Mouse (Mus musculus) A20 (cell line): Measurements from ENCODE around the gene Tmem92.
A peak's percentile ranks its signal among the peaks of the same experiment; 100 is the strongest.
"Not testable (repeated sequence)": the region's sequence is repeated elsewhere in the genome, so short reads cannot be mapped to it uniquely, and the experiment has no call there.

Experiments used
- DNase-seq: peaks from one replicate; pipeline ENCODE4 v3.0.0-alpha.2; 2011; ENCODE audit warnings: low read depth, low spot score

Gene Tmem92

GRCm38 (mm10) chr11:94782603-94783002 lies at the start of gene Tmem92:
Tmem92 (minus strand) TSS chr11:94782703.
- no peak for DNase-seq

- DNase-seq, result no peak
Measured at GRCm38 (mm10) chr11:94828966-94829365, 46.5 kb upstream of the Tmem92 start.

- DNase-seq, result peak; percentile 28
Measured at GRCm38 (mm10) chr11:94819427-94819826, 36.9 kb upstream of the Tmem92 start.

DNA sequence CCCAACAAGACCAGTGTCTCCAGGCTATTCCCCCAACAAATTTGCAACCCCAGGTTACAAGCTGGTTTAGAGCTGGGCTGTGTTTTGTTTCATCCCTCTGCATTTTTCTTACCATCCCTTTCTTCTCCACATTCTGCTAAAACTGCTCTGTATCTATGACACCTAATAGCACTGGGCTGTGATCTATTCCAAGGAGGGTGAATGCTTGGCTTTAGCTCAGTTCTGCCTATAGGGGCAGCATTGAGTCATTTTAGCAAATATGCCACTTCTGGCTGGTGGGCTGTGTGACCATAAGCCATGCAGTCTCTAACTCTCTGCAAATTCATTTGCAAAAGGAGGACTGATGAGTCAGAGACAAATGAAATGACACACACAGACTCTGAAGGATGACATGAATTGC lies 36.4 kb upstream of the Tmem92 start:
- DNase-seq, result peak; percentile 15

GRCm38 (mm10) chr11:94811537-94811936 lies 29.0 kb upstream of the Tmem92 start:
- DNase-seq, result not testable (repeated sequence)

DNA sequence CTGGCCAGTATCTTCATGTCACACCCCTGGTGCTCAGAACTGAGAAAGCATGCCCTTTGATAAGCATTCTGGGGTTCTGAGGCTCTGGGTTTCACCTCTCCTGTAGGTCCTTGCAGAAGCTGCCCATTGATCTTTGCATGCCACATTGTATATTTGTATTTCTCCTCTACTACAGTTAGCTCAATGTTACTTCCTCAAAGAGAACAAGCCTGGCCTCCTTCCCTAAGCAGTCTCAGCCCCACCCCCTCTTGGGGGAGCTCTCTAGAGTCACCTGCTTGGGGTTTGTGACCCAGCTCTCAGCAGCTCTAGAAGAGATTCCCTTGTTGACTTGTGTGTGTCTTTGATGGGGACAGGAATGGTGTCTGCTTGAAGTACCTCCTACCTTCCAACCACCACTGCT lies 9.2 kb upstream of the Tmem92 start:
- peak; percentile 43 for DNase-seq

- DNase-seq, result peak; percentile 73
Measured at GRCm38 (mm10) chr11:94785247-94785646, 2.7 kb upstream of the Tmem92 start.

- no peak for DNase-seq
Measured at GRCm38 (mm10) chr11:94774887-94775497, 7.5 kb downstream of the Tmem92 start.

GRCm38 (mm10) chr11:94773851-94774250 lies 8.7 kb downstream of the Tmem92 start:
- peak; percentile 56 for DNase-seq

DNA sequence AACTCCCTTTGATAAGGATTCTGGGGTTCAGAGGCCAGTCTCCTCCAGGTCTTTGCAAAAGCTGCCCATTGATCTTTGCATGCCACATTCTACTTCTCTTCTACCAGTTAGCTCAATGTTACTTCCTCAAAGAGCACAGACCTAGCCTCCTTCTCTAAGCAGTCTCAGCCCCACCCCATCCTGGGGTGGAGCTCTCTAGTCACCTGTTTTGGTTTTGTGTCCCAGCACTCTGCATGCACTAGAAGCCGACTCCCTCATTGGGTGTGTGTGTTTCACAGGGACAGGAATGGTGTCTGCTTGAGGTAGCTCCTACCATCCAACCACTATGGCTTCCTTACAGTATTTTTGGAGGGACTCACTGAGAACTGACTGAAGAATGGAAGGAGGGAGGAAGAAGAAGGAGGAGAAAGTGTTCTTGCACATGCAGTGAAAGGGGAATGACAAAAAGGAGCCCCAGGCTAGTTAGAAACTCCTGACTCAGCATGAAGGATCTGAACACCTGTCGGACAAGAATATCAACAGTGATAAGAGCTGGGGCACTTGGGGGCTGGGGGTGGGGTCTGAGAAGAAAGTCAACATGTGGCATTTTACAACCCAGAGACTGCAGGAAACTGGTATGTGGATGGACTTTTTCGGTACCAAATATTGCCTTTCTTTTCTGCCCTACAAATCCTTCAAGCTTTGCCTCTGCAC lies 10.0 kb downstream of the Tmem92 start:
- DNase-seq, result peak; percentile 48

DNA sequence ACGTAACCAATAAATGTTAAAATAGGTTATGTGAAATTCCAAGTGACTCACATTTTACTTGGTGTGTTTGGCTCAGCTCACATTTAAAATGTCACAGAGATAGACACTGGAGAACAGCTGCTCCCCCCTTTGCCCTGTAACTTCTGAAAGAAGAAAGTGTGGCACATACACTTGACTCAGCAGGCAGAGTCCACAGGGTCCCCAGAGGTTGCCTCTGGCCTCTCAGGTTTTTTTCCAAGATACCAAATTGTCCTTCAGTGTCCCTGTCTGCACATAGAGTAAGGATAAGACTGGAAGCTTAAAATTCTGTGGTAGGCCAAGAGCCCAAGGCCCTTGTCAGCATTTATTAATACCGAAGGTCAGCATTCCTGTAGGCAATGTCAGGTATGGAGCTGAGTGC lies 15.3 kb downstream of the Tmem92 start:
- no peak for DNase-seq

DNA sequence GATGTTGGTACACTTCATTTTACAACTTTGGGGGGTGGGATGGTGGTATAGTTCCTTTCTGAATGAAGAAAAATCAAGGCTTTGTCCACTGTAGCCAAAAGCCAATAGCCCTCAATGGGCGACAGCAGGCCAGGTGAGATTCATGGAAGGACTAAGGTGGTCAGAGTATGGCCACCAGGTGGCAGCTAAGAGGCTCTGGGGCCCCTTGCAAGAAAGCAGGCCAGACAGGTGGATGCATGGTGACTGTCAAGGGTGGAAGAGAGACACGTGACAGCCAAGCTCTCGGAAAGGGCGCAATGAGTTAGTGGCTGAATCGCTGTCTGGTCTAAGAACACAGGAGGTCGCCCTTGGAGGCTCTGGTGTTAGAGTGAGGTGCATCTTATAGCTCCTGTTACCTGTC lies 19.7 kb downstream of the Tmem92 start:
- peak; percentile 35 for DNase-seq

- DNase-seq, result no peak
Measured at GRCm38 (mm10) chr11:94762281-94762680, 20.2 kb downstream of the Tmem92 start.

- no peak for DNase-seq
Measured at GRCm38 (mm10) chr11:94760799-94761198, 21.7 kb downstream of the Tmem92 start.

GRCm38 (mm10) chr11:94760364-94760763 lies 22.1 kb downstream of the Tmem92 start:
- no peak for DNase-seq

GRCm38 (mm10) chr11:94759916-94760315 lies 22.6 kb downstream of the Tmem92 start:
- no peak for DNase-seq

- peak; percentile 39 for DNase-seq
Measured at GRCm38 (mm10) chr11:94752946-94753713, 29.4 kb downstream of the Tmem92 start.

GRCm38 (mm10) chr11:94741732-94742272 lies 40.7 kb downstream of the Tmem92 start, which contains the start of gene Cdc34b:
Cdc34b (plus strand) TSS chr11:94741782.
- no peak for DNase-seq

DNA sequence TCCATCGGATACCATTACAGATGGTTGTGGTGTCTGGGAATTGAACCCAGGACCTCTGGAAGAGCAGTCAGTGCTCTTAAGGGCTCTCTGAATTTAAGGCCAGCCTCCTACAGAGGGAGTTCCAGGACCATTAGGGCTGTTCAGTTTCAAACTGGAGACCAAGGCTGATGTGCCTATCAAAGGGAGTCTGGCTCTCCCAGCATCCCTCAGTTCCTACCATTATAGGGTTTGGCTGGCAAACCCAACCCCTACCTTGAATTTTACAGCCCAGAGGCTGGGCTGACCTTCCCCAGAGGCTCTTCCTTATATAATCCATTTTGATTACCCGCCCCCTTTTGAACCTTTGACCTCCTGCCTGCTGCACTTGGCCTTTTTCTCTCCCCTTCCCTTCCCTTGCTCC lies 46.8 kb downstream of the Tmem92 start:
- no peak for DNase-seq

DNA sequence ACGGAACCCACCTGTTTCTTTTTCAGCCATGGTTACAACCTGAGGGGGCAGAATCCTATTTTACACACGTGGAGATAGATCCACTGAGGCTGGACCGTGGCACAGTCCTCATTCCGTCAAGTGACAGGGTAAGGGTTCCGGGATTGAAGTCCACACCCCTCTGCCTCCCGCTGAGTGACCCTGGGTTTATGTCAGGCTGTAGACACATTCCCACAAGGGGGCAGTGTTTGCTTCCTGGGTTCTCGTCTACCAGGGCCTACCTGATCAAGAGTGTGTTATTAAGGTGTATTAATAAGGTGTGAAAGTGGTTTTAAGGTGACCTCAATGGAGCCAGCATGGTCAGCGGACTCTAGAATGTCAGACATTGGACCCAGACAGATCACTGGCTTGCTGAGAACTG lies 49.7 kb downstream of the Tmem92 start:
- peak; percentile 75 for DNase-seq

DNA sequence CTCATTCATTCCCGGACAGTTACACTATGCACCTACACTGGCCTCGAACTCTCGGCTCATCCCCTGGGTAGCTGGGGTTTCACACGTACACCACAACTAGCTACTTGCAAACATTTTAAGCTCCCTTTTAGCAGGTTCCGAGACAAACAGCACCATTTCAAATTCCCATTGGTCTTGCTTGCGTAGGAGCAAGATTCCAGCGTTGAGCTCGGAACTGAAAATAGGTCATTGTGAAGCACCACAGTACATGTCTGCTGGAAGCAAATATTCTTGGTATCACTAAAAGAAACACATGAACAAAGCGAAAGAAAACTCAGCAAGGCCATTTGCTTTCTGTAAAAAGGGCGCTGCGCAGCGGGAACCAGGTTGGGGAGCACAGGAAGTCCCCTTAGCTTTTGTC lies 51.3 kb downstream of the Tmem92 start:
- DNase-seq, result no peak

DNA sequence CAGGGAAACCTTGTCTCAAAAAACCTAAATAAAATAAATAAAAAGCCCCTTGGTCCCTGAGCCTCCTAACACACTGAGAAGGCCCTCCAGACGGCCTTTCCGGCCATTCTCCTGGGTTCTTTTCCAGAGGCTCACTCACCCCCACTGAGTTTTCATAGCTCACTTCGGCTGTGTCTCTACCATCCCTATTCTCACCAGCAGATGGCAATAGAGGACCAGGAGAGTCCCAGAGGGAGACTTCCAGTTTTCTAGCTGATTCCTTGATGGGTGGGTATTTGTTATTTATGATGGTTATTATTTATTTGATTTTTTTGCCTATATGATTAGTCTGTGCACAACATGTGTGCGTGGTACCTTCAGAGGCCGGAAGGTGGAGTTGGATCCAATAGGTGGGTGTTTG lies 52.2 kb downstream of the Tmem92 start:
- DNase-seq, result peak; percentile 57
